Mouse (Mus musculus): ENCODE measurements around the gene Ctsa. TPM values are rescaled to one million over a fixed set of nuclear protein-coding genes. Genes with fewer than 3 reads are reported as not detected.
"Not testable (repeated sequence)": the region's sequence is repeated elsewhere in the genome, so short reads cannot be mapped to it uniquely, and the experiment has no call there.

Ctsa gene
- total RNA-seq, 2 experiments from 2014 or later = 97.7 to 103 TPM

GRCm38 (mm10) chr2:164832032-164832747, 483 bp upstream of the Ctsa start:
- intact Hi-C loops (cut with DNase I) = loop anchor here (2.0 kb wide), 2 partner anchors 47 to 79 kb away; partner anchors contain the start of genes Pcif1 and Zfp335
- DNase-seq = no peak

- intact Hi-C loops (cut with DNase I) = loop anchor here (2.0 kb wide), 2 partner anchors 45 to 77 kb away; partner anchors contain the start of genes Pcif1 and Zfp335
- peak; percentile 88 to 93 for DNase-seq
Measured at GRCm38 (mm10) chr2:164833314-164833959, 764 bp downstream of the Ctsa start, which contains the start of gene Neurl2. TSS of gene Neurl2 (minus strand) at chr2:164833456.

- DNase-seq = peak in 1 of 2 experiments; percentile 21
- intact Hi-C loops (cut with DNase I) = loop anchor here (2.0 kb wide), 1 partner anchor 22 kb away; the partner anchor contains the start of gene Pltp
Measured at GRCm38 (mm10) chr2:164834531-164834930, 1.9 kb downstream of the Ctsa start.

GRCm38 (mm10) chr2:164835164-164835563, 2.5 kb downstream of the Ctsa start:
- intact Hi-C loops (cut with DNase I) = loop anchor here (2.0 kb wide), 1 partner anchor 22 kb away; the partner anchor contains the start of gene Pltp
- no peak for DNase-seq

GRCm38 (mm10) chr2:164845782-164846181, 13.1 kb downstream of the Ctsa start:
- DNase-seq = no peak
- intact Hi-C loops (cut with DNase I) = no loop called here

- DNase-seq = no peak
- intact Hi-C loops (cut with DNase I) = no loop called here
Measured at GRCm38 (mm10) chr2:164850061-164850460, 17.4 kb downstream of the Ctsa start.

GRCm38 (mm10) chr2:164855572-164855971, 22.9 kb downstream of the Ctsa start:
- DNase-seq; intact Hi-C loops (cut with DNase I): not testable (repeated sequence)

- DNase-seq = peak; percentile 40 to 41
- intact Hi-C loops (cut with DNase I) = loop anchor here (2.0 kb wide), 1 partner anchor 22 kb away; no protein-coding TSS in a partner anchor
Measured at GRCm38 (mm10) chr2:164856309-164857100, 23.8 kb downstream of the Ctsa start.

GRCm38 (mm10) chr2:164857101-164857821, 24.6 kb downstream of the Ctsa start, which contains the start of gene Pltp:
TSS of gene Pltp (minus strand) at chr2:164857711.
- intact Hi-C loops (cut with DNase I) = loop anchor here (2.0 kb wide), 1 partner anchor 22 kb away; no protein-coding TSS in a partner anchor
- peak; percentile 66 to 75 for DNase-seq

GRCm38 (mm10) chr2:164857842-164858553, 25.3 kb downstream of the Ctsa start:
- intact Hi-C loops (cut with DNase I) = loop anchor here (2.0 kb wide), 1 partner anchor 23 kb away; no protein-coding TSS in a partner anchor
- DNase-seq = no peak

GRCm38 (mm10) chr2:164859155-164859554, 26.5 kb downstream of the Ctsa start:
- no peak for DNase-seq
- intact Hi-C loops (cut with DNase I) = no loop called here

GRCm38 (mm10) chr2:164859640-164860432, 27.2 kb downstream of the Ctsa start:
- intact Hi-C loops (cut with DNase I) = no loop called here
- DNase-seq = no peak

GRCm38 (mm10) chr2:164861094-164861493, 28.4 kb downstream of the Ctsa start:
- no peak for DNase-seq

GRCm38 (mm10) chr2:164862179-164862861, 29.6 kb downstream of the Ctsa start:
- DNase-seq = peak; percentile 67 to 84
- intact Hi-C loops (cut with DNase I) = no loop called here

More at GRCm38 (mm10) chr2:164861094-164861493, 28.4 kb downstream of the Ctsa start:
- intact Hi-C loops (cut with DNase I) = no loop called here

- DNase-seq; intact Hi-C loops (cut with DNase I): not testable (repeated sequence)
Measured at GRCm38 (mm10) chr2:164863411-164863810, 30.7 kb downstream of the Ctsa start.

GRCm38 (mm10) chr2:164864593-164864992, 31.9 kb downstream of the Ctsa start:
- intact Hi-C loops (cut with DNase I) = no loop called here
- no peak for DNase-seq

GRCm38 (mm10) chr2:164866741-164867551, 34.3 kb downstream of the Ctsa start:
- DNase-seq = peak; percentile 78 to 90
- intact Hi-C loops (cut with DNase I) = no loop called here
